Mouse (Mus musculus) cortical plate, adult 2 months (tissue): ENCODE results near the gene Srgap1.

Experiments used
- CTCF ChIP-seq: fragments of 200-500 bp; IDR thresholded peaks from 2 replicates; pipeline ENCODE4 v1.5.1; 2011; ENCODE audit warnings: mild to moderate bottlenecking, control low read depth, low read length; ENCODE audit not compliant: insufficient read depth; ENCODE audit errors: extremely low read depth
- POLR2A ChIP-seq: fragments of 200-500 bp; IDR thresholded peaks from 2 replicates; pipeline ENCODE4 v1.6.1; 2011; ENCODE audit warnings: mild to moderate bottlenecking, low read length, control low read depth; ENCODE audit not compliant: insufficient read depth; ENCODE audit errors: extremely low read depth

GRCm38 (mm10) chr10:121845677-121846076 is 201.4 kb downstream of the Srgap1 start:
- TF ChIP-seq CTCF (no peak), POLR2A (no peak)
